Mouse (Mus musculus): ENCODE measurements at regions not wholly inside any gene's neighbourhood (a gene's known extent, or its start where the extent isn't known, plus 50 kb on each side); places are given as distances from the start of the nearest gene placed in this dataset.

GRCm38 (mm10) chr17:54065187-54065795 is 74.8 kb upstream of the Sult1c1 start:
- peak; percentile 72 for DNase-seq (ENCODE audit: low spot score)

- DNase-seq (ENCODE audit: low spot score): peak; percentile 66
Observed at GRCm38 (mm10) chr17:54061280-54061679, 70.8 kb upstream of the Sult1c1 start.

Data from embryo, embryonic 10.5 days (tissue).